Mouse (Mus musculus) kidney, adult 9 months (tissue): ENCODE data around the gene 4931428F04Rik.
"Not testable (repeated sequence)": the region's sequence is repeated elsewhere in the genome, so short reads cannot be mapped to it uniquely, and the experiment has no call there.

ENCODE experiments used
- DNase-seq: peaks from one replicate; pipeline ENCODE4 v3.0.0; 2022

The 4931428F04Rik gene

DNA sequence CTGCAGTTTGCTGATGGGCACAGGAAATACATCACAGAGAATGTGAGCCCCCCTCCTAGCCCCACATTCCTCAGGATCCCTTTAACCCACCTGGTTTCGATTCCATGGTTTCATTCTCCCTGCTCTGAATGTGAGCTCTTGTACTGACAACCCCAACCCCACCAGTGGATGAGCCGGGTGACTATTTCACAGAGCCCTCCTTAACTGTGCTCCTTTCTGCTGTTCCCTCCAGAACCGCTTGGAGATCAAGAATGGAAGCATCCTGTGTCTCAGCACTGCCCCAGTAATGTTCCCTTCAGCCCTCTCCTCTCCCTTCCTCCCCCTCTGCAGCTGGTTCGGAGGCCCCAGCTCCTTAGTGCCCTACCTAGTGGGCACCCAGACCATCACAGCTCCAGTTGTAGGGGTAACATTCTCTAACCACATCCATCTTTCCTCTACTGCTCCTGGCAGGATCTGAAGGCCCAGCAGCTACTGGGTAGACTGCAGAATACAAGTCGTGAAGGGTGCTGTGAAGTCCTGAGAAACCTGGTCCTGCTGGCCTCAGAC is 16.6 kb upstream of the 4931428F04Rik start:
- DNase-seq, result no peak

DNA sequence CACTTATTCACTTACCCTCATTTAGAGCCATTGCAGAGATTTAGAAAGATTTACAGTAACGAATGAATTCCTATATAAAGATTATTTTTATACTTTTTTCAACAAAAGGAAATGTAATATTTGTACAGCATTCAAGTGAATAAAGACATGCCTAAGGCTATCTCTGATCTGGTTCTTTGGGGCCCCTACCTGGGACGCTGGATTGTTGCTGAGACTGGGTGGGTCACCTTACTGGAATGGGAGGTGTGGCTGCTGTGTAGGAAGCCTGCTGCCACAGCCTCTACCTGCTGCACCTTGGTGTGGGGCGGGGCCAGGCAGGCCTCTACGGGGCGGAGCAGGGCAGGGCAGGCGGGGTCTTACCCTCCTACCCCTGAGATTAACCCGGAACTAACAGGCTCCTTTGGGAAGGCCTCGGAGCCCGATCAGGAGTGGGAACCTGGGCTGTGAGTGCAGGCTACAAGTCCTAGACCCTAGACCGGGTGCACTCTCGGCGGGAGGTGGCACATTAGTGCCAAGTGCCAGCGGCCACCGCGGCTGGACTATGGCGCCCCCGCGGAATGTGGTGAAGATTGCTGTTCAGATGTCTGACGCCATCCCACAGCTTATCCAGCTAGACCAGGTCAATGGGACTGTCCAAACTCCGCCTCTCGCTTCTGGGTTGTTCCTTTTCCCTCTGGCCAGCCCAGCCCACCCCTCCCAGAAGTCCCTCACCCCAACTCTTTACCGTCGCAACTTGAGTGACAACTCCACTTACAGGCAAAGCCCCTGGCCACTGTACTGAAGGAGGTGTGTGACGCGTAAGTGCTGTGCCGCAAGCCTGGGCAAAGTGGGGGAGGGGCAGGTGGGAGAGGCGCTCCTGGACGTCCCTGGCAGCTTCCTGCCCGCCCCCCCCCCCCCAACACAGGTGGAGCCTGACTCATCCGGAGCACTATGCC is 15.8 kb upstream of the 4931428F04Rik start, which contains the start of gene Elmo3:
TSS of gene Elmo3 (plus strand) at position 391 of the 935 bp plus-strand sequence.
- DNase-seq, result peak; percentile 94

- DNase-seq, result no peak
Observed at GRCm38 (mm10) chr8:105304325-105305210, 14.9 kb upstream of the 4931428F04Rik start.

GRCm38 (mm10) chr8:105303874-105304273 is 14.2 kb upstream of the 4931428F04Rik start:
- no peak for DNase-seq

- DNase-seq, result no peak
Observed at GRCm38 (mm10) chr8:105303396-105303795, 13.7 kb upstream of the 4931428F04Rik start.

- DNase-seq, result no peak
Observed at GRCm38 (mm10) chr8:105299962-105300361, 10.3 kb upstream of the 4931428F04Rik start.

- DNase-seq, result no peak
Observed at GRCm38 (mm10) chr8:105298351-105299252, 8.9 kb upstream of the 4931428F04Rik start.

- DNase-seq, result peak; percentile 95
Observed at GRCm38 (mm10) chr8:105297511-105298192, 8.0 kb upstream of the 4931428F04Rik start, which contains the start of gene E2f4. Gene E2f4 (plus strand): TSS chr8:105297663.

GRCm38 (mm10) chr8:105295895-105296573 is 6.4 kb upstream of the 4931428F04Rik start, which contains the start of gene Exoc3l:
Gene Exoc3l (minus strand): TSS chr8:105296101.
- no peak for DNase-seq

DNA sequence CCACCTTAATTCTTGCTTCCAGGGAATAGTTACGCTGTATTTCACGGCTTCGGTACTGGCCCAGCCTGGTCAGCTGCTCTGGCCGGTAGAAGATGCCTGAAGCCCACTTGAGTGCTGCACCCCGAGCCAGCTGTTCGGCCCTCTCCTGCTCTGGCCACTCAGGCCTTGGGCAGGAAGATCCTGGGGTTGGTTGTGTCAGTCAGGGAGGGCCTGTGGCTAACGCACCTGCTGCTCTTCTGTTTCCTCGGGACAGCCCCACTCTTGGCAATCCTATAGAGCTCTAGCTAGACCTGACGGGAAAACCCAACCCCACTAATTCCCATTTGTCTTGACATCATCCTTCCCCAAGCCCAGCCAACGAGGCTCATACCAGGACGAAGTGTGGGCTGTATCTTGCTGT is 5.6 kb upstream of the 4931428F04Rik start:
- no peak for DNase-seq

- no peak for DNase-seq
Observed at GRCm38 (mm10) chr8:105294776-105295175, 5.1 kb upstream of the 4931428F04Rik start.

- no peak for DNase-seq
Observed at GRCm38 (mm10) chr8:105293405-105293804, 3.7 kb upstream of the 4931428F04Rik start.

DNA sequence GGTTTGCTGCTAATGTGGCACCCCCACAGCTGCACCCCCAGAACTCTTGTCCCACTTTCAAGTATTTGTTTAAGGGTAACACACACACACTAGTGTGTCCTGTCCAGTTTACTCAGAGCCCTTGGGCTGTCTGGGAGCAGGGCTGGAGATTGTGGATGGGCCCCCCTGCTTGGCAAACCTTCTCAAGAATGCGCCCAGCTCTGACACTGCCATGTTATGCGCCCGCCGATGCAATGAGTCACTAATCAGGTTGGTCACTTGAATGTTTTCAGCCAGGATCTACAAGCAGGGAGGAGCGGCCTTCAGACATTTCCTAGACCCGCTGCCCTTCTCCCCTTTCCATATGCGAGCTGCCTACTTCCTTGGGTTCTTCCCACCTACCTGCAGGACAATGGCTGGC is 2.8 kb upstream of the 4931428F04Rik start:
- DNase-seq, result no peak

DNA sequence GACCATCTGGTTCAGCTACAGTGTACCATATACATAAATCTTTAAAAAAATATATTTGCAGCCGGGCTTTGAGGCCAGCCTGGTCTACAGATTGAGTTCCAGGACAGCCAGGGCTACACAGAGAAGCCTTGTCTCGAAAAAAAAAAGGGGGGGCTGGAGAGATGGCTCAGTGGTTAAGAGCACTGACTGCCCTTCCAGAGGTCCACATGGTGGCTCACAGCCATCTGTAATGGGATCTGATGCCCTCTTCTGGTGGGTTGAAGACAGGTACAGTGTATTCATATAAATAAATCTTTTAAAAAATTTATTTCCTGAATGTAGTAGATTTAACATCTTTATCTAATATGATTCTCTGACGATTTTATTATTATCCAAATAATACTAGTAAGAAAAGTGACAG is 2.1 kb upstream of the 4931428F04Rik start:
- not testable (repeated sequence) for DNase-seq

DNA sequence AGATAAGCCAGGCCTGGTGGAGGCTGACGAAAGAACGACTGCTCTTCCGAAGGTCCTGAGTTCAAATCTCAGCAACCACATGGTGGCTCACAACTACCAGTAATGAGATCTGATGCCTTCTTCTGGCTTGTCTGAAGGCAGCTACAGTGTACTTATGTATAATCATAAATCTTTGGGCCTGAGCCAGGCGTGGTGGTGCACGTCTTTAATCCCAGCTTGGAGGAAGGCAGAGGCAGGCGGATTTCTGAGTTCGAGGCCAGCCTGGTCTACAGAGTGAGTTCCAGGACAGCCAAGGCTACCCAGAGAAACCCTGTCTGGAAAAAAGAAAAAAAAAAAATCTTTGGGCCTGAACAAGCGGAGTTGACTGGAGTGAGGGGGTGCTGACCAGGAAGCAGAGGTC is 1.7 kb upstream of the 4931428F04Rik start:
- not testable (repeated sequence) for DNase-seq

DNA sequence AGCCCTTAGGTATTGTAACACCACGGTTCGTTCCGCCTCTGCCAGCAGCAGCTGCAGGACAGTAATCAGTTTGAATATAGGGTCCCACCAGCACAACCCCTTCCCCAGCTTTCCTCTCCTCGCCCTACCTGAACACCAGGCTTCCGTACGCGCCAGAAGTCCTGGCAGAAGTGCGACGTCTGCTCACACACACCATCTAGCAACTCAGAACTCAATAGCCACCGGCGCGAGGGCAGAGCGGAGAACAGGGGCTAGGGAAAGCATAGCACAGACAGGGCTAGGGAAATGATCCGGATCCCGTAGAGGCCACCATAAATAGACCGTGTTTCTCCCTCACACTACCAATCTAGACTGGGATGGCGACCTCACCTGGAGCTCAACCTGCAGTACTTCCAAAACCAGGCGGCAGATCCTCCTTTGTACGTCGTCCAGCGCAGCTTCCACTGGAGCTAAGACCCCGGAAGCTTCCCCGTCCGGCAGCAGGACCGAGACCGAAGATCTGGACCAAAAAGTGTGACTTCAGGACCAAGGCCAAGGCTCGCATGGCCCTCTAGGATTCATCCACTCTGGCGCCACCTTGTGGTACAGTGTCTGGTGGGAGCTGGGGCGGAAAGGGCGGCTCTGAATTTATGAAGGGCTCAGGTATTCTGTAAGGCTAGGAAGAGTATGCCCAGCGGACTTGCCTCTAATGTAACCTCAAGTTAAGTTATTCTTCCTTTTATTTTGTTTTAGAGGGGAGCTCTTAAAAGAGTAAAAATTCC is 1.1 kb upstream of the 4931428F04Rik start:
- DNase-seq, result peak; percentile 92

DNA sequence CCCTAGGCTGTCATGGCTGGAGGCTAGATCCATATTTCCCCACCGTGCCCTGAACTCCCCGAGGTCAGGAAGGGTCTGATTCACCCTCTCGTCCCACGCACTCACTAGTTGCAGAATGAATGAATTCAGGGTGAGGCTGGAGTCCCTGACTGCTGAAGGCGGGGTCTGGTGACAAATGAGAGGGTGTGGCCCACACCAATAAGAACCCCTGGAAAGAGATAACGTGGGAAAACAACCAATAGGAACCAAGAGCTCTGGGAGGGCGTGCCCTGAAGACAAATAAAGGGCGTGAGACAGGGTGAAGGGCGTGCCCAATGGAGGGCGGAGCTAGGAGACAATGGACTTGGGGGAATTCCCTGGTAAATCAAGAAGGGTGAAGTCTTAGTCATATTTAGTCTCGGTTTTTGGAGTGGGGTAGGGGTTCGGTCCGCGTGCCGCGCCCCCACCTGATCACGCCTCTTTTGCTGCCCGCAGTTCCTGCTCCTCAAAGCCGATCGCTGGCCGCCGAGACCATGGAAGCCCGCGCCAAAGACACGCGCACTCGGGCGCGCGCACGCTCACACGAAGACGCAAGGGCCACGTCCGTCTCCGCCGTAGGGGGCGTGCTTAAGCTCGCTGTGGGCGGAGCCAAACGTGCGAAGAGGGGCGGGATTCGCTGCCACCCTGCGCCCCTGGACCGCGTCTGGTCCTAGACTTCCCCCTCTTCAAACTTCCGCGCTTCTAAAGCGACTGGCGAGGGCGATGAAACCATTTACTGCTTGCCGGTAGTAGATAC is 519 bp downstream of the 4931428F04Rik start:
- DNase-seq, result peak; percentile 91

DNA sequence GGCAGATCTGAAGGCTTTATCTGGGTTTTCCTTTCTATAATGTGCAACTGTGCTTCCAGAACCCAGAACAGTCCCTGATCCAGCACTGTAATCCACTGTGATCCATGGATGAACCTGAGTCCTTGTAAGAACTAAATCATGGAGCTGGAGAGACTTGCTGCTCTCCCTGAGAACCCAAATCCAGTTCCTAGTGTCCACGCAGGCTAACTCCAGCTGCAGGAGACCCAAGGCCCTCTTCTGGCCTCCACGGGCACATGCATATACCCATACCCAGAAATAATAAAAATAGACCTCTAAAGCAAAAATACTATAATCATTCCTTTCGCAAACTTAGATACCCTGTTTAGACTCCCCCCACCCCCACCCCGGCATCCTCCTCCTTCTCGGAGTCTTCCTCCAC is 1.4 kb downstream of the 4931428F04Rik start:
- DNase-seq, result no peak

DNA sequence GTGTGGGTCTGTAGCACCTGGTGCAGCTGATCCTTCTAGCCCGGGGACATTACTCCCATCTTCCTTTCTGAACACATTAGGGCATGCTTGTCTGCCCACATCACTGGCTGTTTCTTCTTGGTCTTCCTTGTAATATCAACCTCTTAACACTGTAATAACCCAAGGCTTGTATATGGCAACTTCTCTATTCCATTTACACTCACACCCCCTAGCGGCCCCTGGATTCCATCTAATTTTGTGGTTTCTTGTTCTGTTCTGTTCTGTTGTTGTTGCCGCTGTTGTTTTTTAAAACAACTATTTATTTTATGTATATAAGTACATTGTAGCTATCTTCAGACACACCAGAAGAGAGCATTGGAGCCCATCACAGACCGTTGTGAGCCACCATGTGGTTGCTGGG is 2.8 kb downstream of the 4931428F04Rik start:
- DNase-seq, result no peak
